Mouse (Mus musculus) embryonic facial prominence, embryonic 10.5 days (tissue): ENCODE results near the gene Ano3. TPM values are rescaled to one million over a fixed set of nuclear protein-coding genes. Genes with fewer than 3 reads are reported as not detected.
"Not testable (repeated sequence)": the region's sequence is repeated elsewhere in the genome, so short reads cannot be mapped to it uniquely, and the experiment has no call there.

Experiments used
- DNase-seq: peaks from one replicate; pipeline ENCODE4 v3.0.0-alpha.2; 2017; ENCODE audit warnings: low spot score
- H3K27ac ChIP-seq: fragments of 300-500 bp; sonication (generic); replicated peaks from 2 replicates; pipeline ENCODE4 v1.5.1; 2016; ENCODE audit warnings: mild to moderate bottlenecking
- H3K27me3 ChIP-seq: fragments of 300-500 bp; sonication (generic); replicated peaks from 2 replicates; pipeline ENCODE4 v1.6.1; 2016; ENCODE audit warnings: low read depth, mild to moderate bottlenecking; ENCODE audit not compliant: poor library complexity, severe bottlenecking
- H3K36me3 ChIP-seq: fragments of 300-500 bp; sonication (generic); replicated peaks from 2 replicates; pipeline ENCODE4 v1.6.1; 2016; ENCODE audit warnings: mild to moderate bottlenecking, moderate library complexity
- H3K4me1 ChIP-seq: fragments of 300-500 bp; sonication (generic); 2 replicates; pipeline ENCODE4 v1.6.1; 2016
- H3K4me3 ChIP-seq: fragments of 300-500 bp; sonication (generic); 2 replicates; pipeline ENCODE4 v1.5.1; 2016; ENCODE audit warnings: mild to moderate bottlenecking, moderate library complexity
- H3K9me3 ChIP-seq: fragments of 300-500 bp; sonication (generic); 2 replicates; pipeline ENCODE4 v1.6.1; 2016; ENCODE audit warnings: mild to moderate bottlenecking
- WGBS: fragments of 180-500 bp; shearing (Covaris S2); methylation state at CpG from one replicate; pipeline ENCODE4 v1.1.7; 2016; 5-methylcytosine and 5-hydroxymethylcytosine counted together
- polyA plus RNA-seq: library from polyadenylated mRNA; unstranded; fragments of >200 nt; fragmentation: Nextera tagmentation; extraction: Ambion mirVana; gene quantifications from 2 replicates; pipeline ENCODE4 v1.2.1, GENCODE M21; 2016

Gene Ano3
- polyA plus RNA-seq, result 0.86 and 0.89 TPM in 2 replicates

GRCm38 (mm10) chr2:110950823-110951222 is at the start of gene Ano3:
Gene Ano3, minus strand, starts transcription at chr2:110950923.
- Histone ChIP-seq H3K4me3 (peak within 1 kb of the TSS; percentile 56), H3K27ac (peak within 1 kb of the TSS; percentile 49)
- DNase-seq, H3K4me1 ChIP-seq, H3K27me3 ChIP-seq, H3K9me3 ChIP-seq, H3K36me3 ChIP-seq: not testable (repeated sequence)

GRCm38 (mm10) chr2:110990071-110990470 is 39.3 kb upstream of the Ano3 start:
- WGBS, result 86% methylated on average over 1 of the region's 1 CpGs
- no peaks in the 10 kb centered on the region for H3K27me3 ChIP-seq
- H3K9me3 ChIP-seq, result no peaks in the 10 kb centered on the region
- no peak overlapping the region for H3K27ac ChIP-seq
- H3K36me3 ChIP-seq, result no peaks in the 10 kb centered on the region
- H3K4me1 ChIP-seq, result no peaks in the 10 kb centered on the region
- no peak for DNase-seq
- no peak overlapping the region for H3K4me3 ChIP-seq

- H3K4me3 ChIP-seq, result no peak overlapping the region
- no peaks in the 10 kb centered on the region for H3K4me1 ChIP-seq
- H3K27me3 ChIP-seq, result no peaks in the 10 kb centered on the region
- no peak for DNase-seq
- WGBS, result 84% methylated on average over 4 of the region's 4 CpGs
- H3K9me3 ChIP-seq, result no peaks in the 10 kb centered on the region
- no peak overlapping the region for H3K27ac ChIP-seq
- H3K36me3 ChIP-seq, result no peaks in the 10 kb centered on the region
Measured at GRCm38 (mm10) chr2:110989539-110989938, 38.8 kb upstream of the Ano3 start.

GRCm38 (mm10) chr2:110985853-110986271 is 35.1 kb upstream of the Ano3 start:
- Histone ChIP-seq H3K9me3 (no peaks in the 10 kb centered on the region), H3K27me3 (no peaks in the 10 kb centered on the region), H3K27ac (no peak overlapping the region), H3K36me3 (no peaks in the 10 kb centered on the region), H3K4me1 (no peaks in the 10 kb centered on the region), H3K4me3 (no peak overlapping the region)
- no peak for DNase-seq
- WGBS, result 87% methylated on average over 2 of the region's 2 CpGs

GRCm38 (mm10) chr2:110981733-110982132 is 31.0 kb upstream of the Ano3 start:
- no peak overlapping the region for H3K4me3 ChIP-seq
- WGBS, result 43% methylated on average over 1 of the region's 1 CpGs

GRCm38 (mm10) chr2:110979610-110980009 is 28.9 kb upstream of the Ano3 start:
- no peak overlapping the region for H3K27ac ChIP-seq
- no peaks in the 10 kb centered on the region for H3K4me1 ChIP-seq
- no peak overlapping the region for H3K4me3 ChIP-seq
- 83% methylated on average over 2 of the region's 2 CpGs for WGBS
- H3K36me3 ChIP-seq, result no peaks in the 10 kb centered on the region
- no peaks in the 10 kb centered on the region for H3K27me3 ChIP-seq
- no peak for DNase-seq
- no peaks in the 10 kb centered on the region for H3K9me3 ChIP-seq

More at GRCm38 (mm10) chr2:110981733-110982132, 31.0 kb upstream of the Ano3 start:
- no peaks in the 10 kb centered on the region for H3K36me3 ChIP-seq
- H3K27me3 ChIP-seq, result no peaks in the 10 kb centered on the region
- DNase-seq, result no peak
- H3K4me1 ChIP-seq, result no peaks in the 10 kb centered on the region
- H3K9me3 ChIP-seq, result no peaks in the 10 kb centered on the region
- H3K27ac ChIP-seq, result no peak overlapping the region

GRCm38 (mm10) chr2:110976871-110977270 is 26.1 kb upstream of the Ano3 start:
- no peak overlapping the region for H3K4me3 ChIP-seq
- H3K27me3 ChIP-seq, result no peaks in the 10 kb centered on the region
- 83% methylated on average over 2 of the region's 2 CpGs for WGBS
- no peak overlapping the region for H3K27ac ChIP-seq
- H3K4me1 ChIP-seq, result no peaks in the 10 kb centered on the region
- DNase-seq, result no peak
- no peaks in the 10 kb centered on the region for H3K36me3 ChIP-seq
- H3K9me3 ChIP-seq, result no peaks in the 10 kb centered on the region

GRCm38 (mm10) chr2:110970158-110970557 is 19.4 kb upstream of the Ano3 start:
- Histone ChIP-seq H3K9me3 (no peaks in the 10 kb centered on the region), H3K4me3 (no peak overlapping the region), H3K4me1 (no peaks in the 10 kb centered on the region), H3K27ac (no peak overlapping the region), H3K36me3 (no peaks in the 10 kb centered on the region), H3K27me3 (no peaks in the 10 kb centered on the region)
- WGBS, result 95% methylated on average over 2 of the region's 2 CpGs
- no peak for DNase-seq

- H3K4me1 ChIP-seq, result no peaks in the 10 kb centered on the region
- no peak for DNase-seq
- no peaks in the 10 kb centered on the region for H3K27me3 ChIP-seq
- no peaks in the 10 kb centered on the region for H3K9me3 ChIP-seq
- H3K36me3 ChIP-seq, result no peaks in the 10 kb centered on the region
- WGBS, result 95% methylated on average over 3 of the region's 3 CpGs
- H3K4me3 ChIP-seq, result no peak overlapping the region
- no peak overlapping the region for H3K27ac ChIP-seq
Measured at GRCm38 (mm10) chr2:110965398-110965797, 14.7 kb upstream of the Ano3 start.

GRCm38 (mm10) chr2:110950432-110950803 is 305 bp downstream of the Ano3 start:
- no peak for DNase-seq
- Histone ChIP-seq H3K36me3 (no peaks in the 10 kb centered on the region), H3K27me3 (no peaks in the 10 kb centered on the region), H3K9me3 (no peaks in the 10 kb centered on the region), H3K4me1 (peaks cover 9% of the 10 kb centered on the region), H3K4me3 (peak overlapping the region; percentile 56), H3K27ac (peak overlapping the region; percentile 49; the same call in 1 of the 2 replicates)
- 64% methylated on average over 3 of the region's 3 CpGs for WGBS

GRCm38 (mm10) chr2:110949679-110950431 is 868 bp downstream of the Ano3 start:
- WGBS, result 10% methylated on average over 20 of the region's 20 CpGs
- DNase-seq, result peak; percentile 75

GRCm38 (mm10) chr2:110945171-110945570 is 5.6 kb downstream of the Ano3 start:
- 69% methylated on average over 1 of the region's 1 CpGs for WGBS
- Histone ChIP-seq H3K36me3 (no peaks in the 10 kb centered on the region), H3K9me3 (no peaks in the 10 kb centered on the region), H3K27me3 (no peaks in the 10 kb centered on the region), H3K4me1 (peaks cover 7% of the 10 kb centered on the region), H3K27ac (no peak overlapping the region), H3K4me3 (no peak overlapping the region)
- DNase-seq, result no peak

More at GRCm38 (mm10) chr2:110949679-110950431, 868 bp downstream of the Ano3 start:
- H3K36me3 ChIP-seq, result no peaks in the 10 kb centered on the region
- peaks cover 9% of the 10 kb centered on the region for H3K4me1 ChIP-seq
- no peaks in the 10 kb centered on the region for H3K27me3 ChIP-seq
- no peaks in the 10 kb centered on the region for H3K9me3 ChIP-seq
- H3K4me3 ChIP-seq, result peak overlapping the region; percentile 56
- peak overlapping the region; percentile 49 for H3K27ac ChIP-seq

- DNase-seq, result no peak
- H3K27ac ChIP-seq, result no peak overlapping the region
- H3K9me3 ChIP-seq, result no peaks in the 10 kb centered on the region
- H3K4me1 ChIP-seq, result no peaks in the 10 kb centered on the region
- H3K36me3 ChIP-seq, result no peaks in the 10 kb centered on the region
- H3K27me3 ChIP-seq, result no peaks in the 10 kb centered on the region
- no peak overlapping the region for H3K4me3 ChIP-seq
Measured at GRCm38 (mm10) chr2:110935691-110936090, 15.0 kb downstream of the Ano3 start.
